Mouse (Mus musculus) embryonic fibroblast, embryonic 13.5 days (primary cell): ENCODE results near the gene Syt2.

Experiments used
- CTCF ChIP-seq: IDR thresholded peaks from 2 replicates; pipeline ENCODE4 v1.5.1; 2011; ENCODE audit warnings: mild to moderate bottlenecking, control low read depth, low read length, moderate library complexity, borderline replicate concordance; ENCODE audit not compliant: insufficient read depth
- POLR2A ChIP-seq: IDR thresholded peaks from 2 replicates; pipeline ENCODE4 v1.6.1; 2011; ENCODE audit warnings: low read depth, mild to moderate bottlenecking, control low read depth, low read length, moderate library complexity

DNA sequence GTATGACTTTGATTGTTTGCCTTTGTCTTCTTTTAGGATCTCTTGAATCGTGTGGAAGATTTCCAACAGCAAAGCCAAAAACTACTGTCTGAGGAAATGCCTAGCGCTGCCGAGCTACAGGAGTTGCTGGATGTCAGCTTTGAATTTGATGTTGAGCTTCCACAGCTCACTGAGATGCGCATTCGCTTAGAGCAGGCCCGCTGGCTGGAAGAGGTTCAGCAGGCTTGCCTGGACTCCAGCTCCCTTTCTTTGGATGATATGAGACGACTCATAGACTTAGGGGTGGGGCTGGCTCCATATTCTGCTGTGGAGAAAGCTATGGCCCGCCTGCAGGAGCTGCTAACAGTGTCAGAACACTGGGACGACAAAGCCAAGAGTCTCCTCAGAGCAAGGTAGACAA, 28.8 kb upstream of the Syt2 start:
- no peak for TF ChIP-seq CTCF
- no peak for TF ChIP-seq POLR2A
